Mouse (Mus musculus): Measurements from ENCODE around the gene Zfp618. TPM values are rescaled to one million over a fixed set of nuclear protein-coding genes. Genes with fewer than 3 reads are reported as not detected.

The Zfp618 gene
- 0.33 TPM for polyA plus RNA-seq (2017; shearing (Covaris generic))

GRCm38 (mm10) chr4:62965497-62966302 lies at the start of gene Zfp618:
Zfp618 (plus strand) TSS chr4:62965573.

GRCm38 (mm10) chr4:63154699-63155098 lies 189.3 kb downstream of the Zfp618 start, which contains the start of gene Ambp:
Ambp (minus strand) TSS chr4:63154799.

GRCm38 (mm10) chr4:63171969-63172685 lies 206.8 kb downstream of the Zfp618 start, which contains the start of gene Kif12:
Kif12 (minus strand) TSS chr4:63172131.

Other genes starting within 250 kb of the Zfp618 start
- not detected for gene Ambp, start 189.2 kb downstream of the Zfp618 start, polyA plus RNA-seq (2017; shearing (Covaris generic))
- gene Kif12, start 206.6 kb downstream of the Zfp618 start, polyA plus RNA-seq (2017; shearing (Covaris generic)): 0.11 TPM
- gene Col27a1, start 248.4 kb downstream of the Zfp618 start, polyA plus RNA-seq (2017; shearing (Covaris generic)): 1.5 TPM